Mouse (Mus musculus) left cerebral cortex, adult 9 months (tissue): ENCODE measurements around the gene Mlana.

ENCODE experiments used
- DNase-seq, 2 experiments: peaks; one replicate each; pipeline ENCODE4 v3.0.0; 2022; ENCODE audit warnings: low spot score in 2 of 2

Mlana gene

DNA sequence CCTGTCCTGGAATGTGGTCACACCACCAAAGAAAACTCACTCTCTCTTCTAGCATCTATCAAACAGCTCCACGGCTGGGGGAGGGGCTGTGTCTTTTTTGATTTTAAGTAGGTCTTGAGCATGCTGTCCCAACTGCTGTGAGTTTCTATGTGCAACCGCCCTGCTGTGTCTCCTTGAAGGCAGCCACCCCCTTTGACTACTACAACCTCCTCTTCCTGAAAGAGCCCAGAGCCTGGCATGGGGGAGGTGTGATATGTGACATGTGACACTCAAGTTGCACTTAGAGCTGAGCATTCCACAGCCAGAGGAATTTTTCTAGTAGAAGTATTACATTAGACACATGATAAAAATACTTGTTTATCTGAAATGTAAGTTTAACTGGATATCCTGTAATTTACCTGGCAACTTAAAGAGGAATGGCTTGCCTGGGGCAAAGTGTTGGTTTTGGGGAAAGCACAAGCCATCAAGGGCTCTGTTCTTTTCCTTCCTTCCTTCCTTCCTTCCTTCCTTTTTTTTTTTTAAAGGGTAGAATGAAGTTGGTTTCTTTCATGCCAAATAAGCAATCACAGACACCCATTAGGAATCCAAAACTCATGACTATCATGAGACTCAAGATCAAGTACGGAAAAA is at the start of gene Mlana:
Mlana (plus strand) TSS at position 580 of the 630 bp plus-strand sequence.
- DNase-seq, result no peak

- DNase-seq, result no peak
Observed at GRCm38 (mm10) chr19:29648550-29648914, 49.1 kb upstream of the Mlana start.

DNA sequence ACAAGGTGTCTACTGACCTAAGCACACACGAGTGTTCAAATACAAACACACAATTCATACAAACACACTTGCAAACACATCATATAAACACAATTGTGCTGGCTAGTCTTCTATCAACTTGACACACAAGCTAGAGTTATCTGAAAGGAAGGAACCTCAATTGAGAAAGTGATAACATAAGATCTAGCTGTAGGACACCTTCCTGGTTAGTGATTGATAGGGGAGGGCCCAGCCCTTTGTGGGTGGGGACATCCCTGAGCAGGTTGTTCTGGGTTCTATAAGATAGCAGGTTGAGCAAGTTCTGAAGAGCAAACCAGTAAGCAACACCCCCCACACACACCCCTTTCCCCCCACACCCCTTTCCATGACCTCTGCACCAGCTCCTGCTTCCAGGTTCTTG is 47.9 kb upstream of the Mlana start:
- DNase-seq, result no peak

DNA sequence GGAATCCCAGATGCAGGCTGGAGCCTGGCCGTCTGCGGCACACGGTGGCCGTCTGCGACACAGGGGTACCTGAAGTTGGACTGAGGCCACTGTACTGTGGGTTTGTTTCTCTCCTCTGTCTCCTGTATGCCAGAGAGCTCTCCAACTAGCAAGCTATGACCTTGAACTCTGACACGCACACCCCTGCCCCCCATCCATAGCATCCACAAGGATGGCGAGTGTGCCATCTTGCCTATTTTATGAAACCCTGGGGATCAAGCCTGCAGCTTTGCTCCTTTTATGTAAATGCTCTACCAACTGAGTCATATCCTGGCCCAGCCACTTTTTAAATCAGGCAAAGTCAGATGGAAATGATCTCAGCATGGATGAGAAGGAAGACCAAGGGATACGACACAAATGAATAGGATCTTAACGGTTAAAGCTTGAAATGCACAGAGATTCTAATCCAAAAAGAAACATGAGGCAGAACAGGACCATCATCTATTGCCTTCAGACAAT is 43.8 kb upstream of the Mlana start:
- no peak for DNase-seq

DNA sequence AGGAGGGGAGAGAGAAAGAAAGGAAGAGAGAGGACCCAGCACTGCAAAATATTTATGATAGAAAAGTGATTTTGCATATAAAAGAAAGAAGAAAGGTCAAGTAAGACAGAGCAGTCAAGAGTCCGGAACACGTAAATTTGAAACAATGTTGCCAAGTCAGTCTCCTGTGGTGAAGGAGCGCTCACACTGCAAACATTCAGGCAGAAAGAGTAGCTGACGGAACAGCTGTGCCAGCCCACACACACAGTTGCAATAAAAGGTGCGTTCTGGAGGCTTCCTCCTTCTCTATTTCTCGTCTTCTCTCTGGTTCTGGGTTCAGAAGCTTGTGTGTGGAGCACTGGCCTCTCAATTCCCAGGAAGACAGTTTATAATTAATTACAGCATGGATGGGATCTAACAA is 42.5 kb upstream of the Mlana start:
- no peak for DNase-seq

DNA sequence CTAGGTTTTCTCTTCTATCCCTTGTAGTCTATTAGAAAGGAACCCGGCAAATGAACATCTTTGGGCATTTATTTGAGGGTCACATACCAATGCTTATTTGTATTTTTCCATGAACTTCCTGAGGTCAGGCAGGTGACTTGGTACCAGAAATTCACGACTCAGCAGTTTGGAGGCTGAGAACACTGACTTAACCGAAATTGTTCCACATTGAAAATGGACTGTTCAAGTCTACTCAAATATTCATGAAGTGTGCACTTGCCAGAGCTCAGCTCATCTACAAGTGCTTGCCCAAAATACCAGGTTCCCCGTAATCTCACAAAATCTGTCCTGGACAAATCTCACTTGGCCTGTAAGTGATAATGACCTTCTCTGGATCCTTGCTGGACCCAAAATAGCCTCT is 41.6 kb upstream of the Mlana start:
- no peak for DNase-seq

GRCm38 (mm10) chr19:29656620-29657019 is 41.0 kb upstream of the Mlana start:
- no peak for DNase-seq

DNA sequence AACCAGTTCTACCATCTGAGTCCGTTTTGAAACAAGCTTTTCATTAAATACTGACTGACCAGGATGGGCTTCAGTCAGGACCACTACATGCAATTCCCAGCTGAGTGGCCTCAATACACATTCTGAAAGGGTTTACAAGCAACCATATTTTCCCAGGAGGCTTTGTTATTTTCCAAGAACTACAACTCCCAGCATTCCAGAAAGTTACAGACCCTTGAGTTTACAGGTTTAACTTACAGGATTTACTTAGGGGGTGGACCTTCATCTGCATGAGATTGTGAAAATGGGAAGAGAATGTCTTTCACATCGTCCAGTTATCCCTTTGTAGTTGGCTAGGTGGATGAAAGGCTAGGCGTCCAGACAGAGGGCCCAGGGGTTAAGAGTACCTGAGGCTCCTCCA is 40.6 kb upstream of the Mlana start:
- no peak for DNase-seq

- no peak for DNase-seq
Observed at GRCm38 (mm10) chr19:29657558-29657957, 40.1 kb upstream of the Mlana start.

GRCm38 (mm10) chr19:29658836-29659235 is 38.8 kb upstream of the Mlana start:
- no peak for DNase-seq

GRCm38 (mm10) chr19:29659705-29660104 is 37.9 kb upstream of the Mlana start:
- DNase-seq, result no peak

DNA sequence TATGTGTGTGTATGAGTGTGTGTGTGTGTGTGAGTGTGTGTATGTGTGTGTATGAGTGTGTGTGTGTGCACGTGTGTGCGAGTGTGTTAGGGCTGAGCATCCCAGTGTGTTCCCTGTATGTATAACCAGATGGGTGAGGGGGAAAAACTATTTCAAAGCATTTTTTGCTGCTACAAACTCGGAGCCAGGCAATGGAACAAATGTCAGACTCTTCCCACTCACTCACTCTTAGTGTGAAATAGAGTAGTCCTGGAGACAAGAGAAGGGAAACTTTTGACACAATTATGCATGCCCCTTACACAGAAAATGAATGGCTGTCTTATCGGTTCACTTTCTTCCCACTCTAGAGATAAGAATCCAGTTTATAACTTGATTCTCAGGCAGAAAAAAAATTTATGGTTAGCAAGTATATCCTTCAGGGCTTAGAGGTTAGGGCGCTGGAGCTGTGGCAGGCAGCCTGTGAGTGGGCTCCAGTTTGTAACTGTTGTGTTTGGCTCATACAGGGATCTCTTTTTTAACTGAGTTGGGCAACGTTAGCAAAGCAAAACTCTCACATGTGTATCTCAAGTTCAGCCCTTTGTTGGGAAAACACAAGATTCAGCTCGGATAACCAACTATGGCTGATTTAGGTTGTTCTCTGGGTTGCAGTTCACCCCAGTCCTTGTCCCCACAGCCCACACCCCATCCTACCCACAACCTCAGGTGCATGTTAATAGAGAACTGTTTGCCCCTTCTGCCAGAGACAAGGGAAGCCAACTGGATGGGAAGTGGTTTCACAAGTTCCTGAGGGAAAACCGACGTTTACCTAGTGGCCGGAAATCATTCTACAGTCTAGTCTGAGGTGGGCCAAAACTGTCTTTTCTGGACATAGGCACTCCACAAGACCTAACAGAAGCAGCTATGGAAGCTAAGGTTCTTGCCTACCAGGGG is 36.5 kb upstream of the Mlana start:
- no peak for DNase-seq

DNA sequence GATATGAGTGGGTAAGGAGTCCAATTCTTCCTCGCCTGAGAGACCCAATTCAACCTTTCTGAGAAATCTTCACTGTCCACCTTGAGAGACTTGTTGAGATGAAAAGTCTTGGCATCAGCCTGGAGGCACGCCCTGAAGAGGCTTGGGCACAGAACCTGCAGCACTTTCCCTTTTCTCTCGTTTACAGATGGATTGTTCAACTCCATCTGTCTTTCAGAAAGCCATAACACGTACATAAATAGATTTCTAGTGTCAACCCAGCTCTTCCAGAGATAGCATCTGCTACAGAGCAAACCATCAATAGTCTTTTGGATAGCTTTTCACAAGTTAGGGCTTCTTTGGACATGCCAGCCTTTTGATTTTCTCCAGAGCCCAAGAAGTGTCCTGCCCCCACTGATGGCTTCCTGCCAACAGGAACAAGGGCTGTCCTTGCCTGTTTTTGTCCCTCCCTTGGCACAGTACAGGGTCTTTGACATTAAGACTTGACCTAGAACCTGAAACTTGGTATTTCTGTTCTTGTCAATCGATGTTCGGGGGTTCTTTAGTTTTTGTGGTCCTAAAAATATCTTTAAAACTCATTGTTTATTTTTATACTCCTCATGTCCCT is 35.5 kb upstream of the Mlana start:
- no peak for DNase-seq

DNA sequence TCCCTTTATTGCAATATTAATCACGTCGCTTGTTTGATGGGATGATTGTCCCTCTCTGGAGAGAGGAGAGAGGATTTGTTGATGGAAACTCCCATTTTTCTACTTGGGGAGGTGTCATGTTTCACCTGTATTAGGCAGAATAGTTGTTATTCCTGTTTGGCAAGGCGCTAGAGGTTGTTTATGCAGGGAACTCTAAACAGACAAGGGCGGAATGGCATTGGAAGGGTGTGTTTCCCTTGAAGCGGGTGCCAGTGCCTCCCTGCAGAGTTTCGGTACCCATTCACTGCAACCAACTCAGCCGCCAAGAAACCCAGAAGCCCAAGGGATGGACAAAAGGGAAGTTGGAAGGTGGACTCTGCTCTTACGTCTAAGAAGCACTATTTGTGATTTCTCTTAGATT is 33.8 kb upstream of the Mlana start:
- DNase-seq, result no peak

DNA sequence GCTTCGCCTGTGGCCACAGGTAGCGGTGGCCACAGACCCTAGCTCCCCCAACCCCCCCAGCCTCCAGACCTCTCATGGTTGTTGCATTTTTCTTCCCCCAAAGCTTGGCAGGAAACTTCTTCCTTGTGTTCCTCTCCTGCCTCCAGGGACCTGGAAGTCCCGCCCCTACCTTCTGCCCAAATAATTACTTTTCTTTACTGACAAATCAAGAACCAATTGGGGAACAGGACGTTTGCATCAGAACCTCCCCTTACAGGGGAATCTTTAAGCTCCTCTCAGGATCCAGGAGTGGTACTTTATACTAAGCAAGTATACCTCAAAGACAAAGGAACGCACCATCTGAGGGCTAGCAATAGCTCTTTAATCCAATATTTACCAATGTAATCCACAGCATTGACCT is 32.7 kb upstream of the Mlana start:
- no peak for DNase-seq

DNA sequence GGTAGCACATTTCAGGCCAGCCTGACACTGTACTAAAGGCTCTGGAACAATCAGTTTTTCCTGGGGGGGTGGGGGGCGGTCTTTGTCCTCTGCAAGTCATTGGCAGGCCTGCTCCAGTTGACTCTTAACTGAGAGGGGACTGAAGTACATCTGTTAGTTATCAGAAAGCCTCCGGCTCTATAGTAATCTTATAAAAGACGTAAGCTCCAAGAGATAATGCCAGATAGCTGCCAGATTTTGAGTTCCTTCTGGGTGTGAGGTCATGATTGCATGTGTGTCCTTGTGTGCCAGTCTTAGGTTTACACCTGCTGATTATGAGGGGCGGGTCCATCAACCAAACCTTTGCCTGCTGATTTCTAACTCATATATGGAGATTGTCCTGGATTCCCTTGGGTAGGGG is 31.5 kb upstream of the Mlana start:
- no peak for DNase-seq

- no peak for DNase-seq
Observed at GRCm38 (mm10) chr19:29666965-29667594, 30.5 kb upstream of the Mlana start.

GRCm38 (mm10) chr19:29668135-29668534 is 29.5 kb upstream of the Mlana start:
- DNase-seq, result no peak

- DNase-seq, result no peak
Observed at GRCm38 (mm10) chr19:29670247-29670646, 27.4 kb upstream of the Mlana start.

DNA sequence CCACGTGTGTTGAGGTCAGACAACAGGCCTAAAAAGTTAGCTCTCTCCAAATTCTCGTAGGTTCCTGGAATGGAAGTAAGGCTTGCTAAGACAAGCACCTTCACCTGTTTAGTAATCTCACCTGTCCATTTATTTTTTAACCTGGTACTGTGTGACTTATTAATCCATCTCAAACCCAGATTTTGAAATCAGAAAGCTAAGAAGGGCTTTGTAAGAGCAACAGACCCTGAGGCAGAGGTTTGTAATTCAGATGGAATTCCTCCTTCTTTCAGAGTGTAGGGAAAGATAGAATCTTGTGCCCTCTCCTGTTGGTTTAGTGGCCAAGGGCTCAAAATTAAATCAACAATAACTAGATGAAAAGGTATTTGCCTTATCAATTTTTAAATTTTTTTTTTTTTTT is 26.5 kb upstream of the Mlana start:
- DNase-seq, result no peak

- DNase-seq, result no peak
Observed at GRCm38 (mm10) chr19:29672660-29673059, 25.0 kb upstream of the Mlana start.

GRCm38 (mm10) chr19:29674946-29675345 is 22.7 kb upstream of the Mlana start:
- DNase-seq, result no peak
